ENCODE assay signal across 8 mouse cellular contexts in the genomic region with DNA sequence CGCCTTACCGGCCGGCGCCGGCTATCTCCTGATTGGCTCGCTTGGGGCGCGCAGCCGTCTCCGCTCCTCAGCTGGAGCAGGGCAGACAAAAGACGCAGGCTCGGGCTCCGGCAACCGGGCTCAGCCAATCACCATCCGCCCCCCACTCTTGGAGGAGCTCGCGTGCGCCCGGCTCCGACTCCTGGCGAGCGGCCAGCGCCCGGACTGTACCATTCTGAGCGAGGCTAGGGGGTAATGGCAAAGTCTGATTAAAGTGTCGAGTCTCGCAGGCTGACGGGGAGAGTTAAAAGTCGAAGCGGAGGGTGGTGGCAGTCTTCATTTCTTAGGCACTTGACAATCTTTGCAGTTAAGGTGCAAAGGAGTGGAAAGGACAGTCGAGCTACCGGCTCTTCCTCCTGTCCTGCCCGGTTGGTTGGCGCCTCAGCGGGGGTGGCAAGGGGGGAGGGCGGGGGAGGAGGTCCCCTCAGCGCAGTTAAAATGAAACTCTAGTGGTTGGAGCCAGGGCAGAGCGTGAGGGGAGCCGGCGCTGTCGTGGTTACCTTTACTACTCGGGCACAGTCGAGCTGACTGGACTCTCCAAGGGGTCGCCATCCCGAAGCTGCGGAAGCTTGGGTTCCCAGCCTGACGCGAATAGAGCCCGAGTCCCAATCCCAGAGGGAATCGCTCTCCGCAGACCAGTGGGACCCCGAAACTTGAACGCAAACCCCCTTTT. TPM values are rescaled to one million over a fixed set of nuclear protein-coding genes. Genes with fewer than 3 reads are reported as not detected.
DNase-seq lines count a peak whose midpoint lies in the region; ATAC-seq lines count a peak whose summit lies in the region.

A gene (plus strand): TSS at position 479 of the 712 bp plus-strand sequence.

- peak; percentile 99 for DNase-seq in R1 (ENCODE audit: low read depth, low spot score)
- DNase-seq in cerebellum, postnatal 25 days = peak; percentile 99
- DNase-seq in frontal cortex, postnatal 25 days (ENCODE audit: low spot score in 2 of 2) = peak; percentile 96 to 97
- DNase-seq in hindbrain, embryonic 14.5 days (ENCODE audit: low spot score) = peak; percentile 97
- DNase-seq in layer of hippocampus, postnatal 36 days = peak; percentile 98 to 99
- DNase-seq in lung, postnatal 36 days = peak; percentile 99
- peak; percentile 100 for DNase-seq in retina, postnatal 1 day
- peak; percentile 87 to 97 for DNase-seq in urinary bladder, adult 18-20 months (ENCODE audit: low spot score in 2 of 2)

- H3K4me2 ChIP-seq in hindbrain, embryonic 14.5 days (replicated peaks) = peak within 1 kb of the TSS; percentile 71

- H3K4me1 ChIP-seq in hindbrain, embryonic 14.5 days (replicated peaks; ENCODE audit: control insufficient read depth, insufficient read depth, low read length) = peaks cover 10% of the 10 kb centered on the region; the same call in 1 of the 2 replicates

- no peaks in the 10 kb centered on the region for H3K9me3 ChIP-seq in hindbrain, embryonic 14.5 days (ENCODE audit: control insufficient read depth, low read length)

- H3K27me3 ChIP-seq in hindbrain, embryonic 14.5 days (ENCODE audit: control insufficient read depth, insufficient read depth, low read length) = no peaks in the 10 kb centered on the region

- peak within 1 kb of the TSS; percentile 58 for H3K4me3 ChIP-seq in hindbrain, embryonic 14.5 days (replicated peaks; ENCODE audit: low read length)

- H3K36me3 ChIP-seq in hindbrain, embryonic 14.5 days (replicated peaks; ENCODE audit: control insufficient read depth, insufficient read depth) = no peaks in the 10 kb centered on the region

- peak within 1 kb of the TSS; percentile 100 for H3K27ac ChIP-seq in hindbrain, embryonic 14.5 days

- peak; percentile 99 for ATAC-seq in hindbrain, embryonic 14.5 days (ENCODE audit: low FRiP score)

- peak within 1 kb of the TSS; percentile 83 for H3K9ac ChIP-seq in hindbrain, embryonic 14.5 days

- under 1% methylated on average over 53 of the region's 53 CpGs for WGBS in hindbrain, embryonic 14.5 days

RNA-seq across cellular contexts. Expression of the gene that starts here (rescaled TPM):
- 66.3 and 69.0 TPM in 2 replicates for polyA plus RNA-seq in hindbrain, embryonic 14.5 days (2014; fragmentation: Nextera tagmentation; extraction: Ambion mirVana)
- 10 to 100 TPM; 36.5 to 37.6 TPM for total RNA-seq in layer of hippocampus, postnatal 36 days (2021)

Comparison
In these comparisons a context has a peak if more than half of its experiments do, and no peak if none do; other contexts are left out.
1. Peak in every context shown above with its lines: DNase-seq, ATAC-seq, H3K4me3 ChIP-seq and H3K27ac ChIP-seq.